In genomic region chr6:34760023-34760422, GRCm38 (mm10) we compare ENCODE assay signal across 8 mouse cellular contexts. TPM values are rescaled to one million over a fixed set of nuclear protein-coding genes. Genes with fewer than 3 reads are reported as not detected.
DNase-seq lines count a peak whose midpoint lies in the region.

No protein-coding gene starts in this region.

- intact Hi-C loops in left cerebral cortex, postnatal 10 days (cut with DNase I) = no loop called here

- peak; percentile 42 to 50 for DNase-seq in cerebellum, adult 18-20 months
- no peak for DNase-seq in cerebellum, adult 11 months
- peak; percentile 11 to 56 for DNase-seq in left cerebral cortex, postnatal 10 days (ENCODE audit: extremely low spot score in 1 of 2, low spot score in 2 of 2)
- no peak for DNase-seq in left cerebral cortex, adult 11 months (ENCODE audit: low spot score)
- peak; percentile 80 for DNase-seq in ZHBTc4 (ENCODE audit: low read depth, low spot score)
- DNase-seq in forelimb bud, embryonic 11.5 days (ENCODE audit: low read depth, low spot score) = peak; percentile 57
- DNase-seq in lung, postnatal 10 days = peak; percentile 65
- no peak for DNase-seq in yolk sac, embryonic 10.5 days (ENCODE audit: low spot score)

RNA-seq across cellular contexts. Expression of gene Agbl3, which starts 20.2 kb away (rescaled TPM):
- 10 to 100 TPM; 17.1 to 19.7 TPM for total RNA-seq in left cerebral cortex, postnatal 10 days (2021)

Comparison
In these comparisons a context has a peak if more than half of its experiments do, and no peak if none do; other contexts are left out.
1. DNase-seq: peak in cerebellum, adult 18-20 months (2 of 2), left cerebral cortex, postnatal 10 days (2 of 2), ZHBTc4 (single experiment), forelimb bud, embryonic 11.5 days (single experiment) and lung, postnatal 10 days (single experiment); none in cerebellum, adult 11 months (single experiment), left cerebral cortex, adult 11 months (single experiment) and yolk sac, embryonic 10.5 days (single experiment).